Mouse (Mus musculus) right cerebral cortex, postnatal 4 days (tissue): ENCODE measurements around the gene Acot4.
"Not testable (repeated sequence)": the region's sequence is repeated elsewhere in the genome, so short reads cannot be mapped to it uniquely, and the experiment has no call there.

Experiments used
- DNase-seq: peaks from one replicate; pipeline ENCODE4 v3.0.0-alpha.2; 2022

The Acot4 gene

DNA sequence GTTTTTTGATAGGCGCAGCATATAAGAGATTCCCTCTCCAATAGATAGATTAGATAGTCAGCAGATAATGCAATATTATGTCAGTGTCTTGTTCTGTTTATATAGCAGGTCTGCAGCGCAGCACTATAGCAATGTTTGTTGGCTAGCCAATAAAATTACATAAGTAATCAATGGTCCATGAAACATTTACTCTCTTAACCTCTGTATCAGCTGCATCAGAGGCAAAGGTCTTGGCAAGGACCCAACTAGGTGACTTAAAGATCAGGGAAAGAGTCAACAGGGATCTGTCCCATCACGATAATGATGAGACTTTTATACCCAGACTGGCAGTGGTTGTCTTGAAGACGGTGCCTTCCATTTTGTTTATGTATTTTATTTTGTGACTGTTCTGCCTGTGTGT lies 5.3 kb upstream of the Acot4 start:
- no peak for DNase-seq

DNA sequence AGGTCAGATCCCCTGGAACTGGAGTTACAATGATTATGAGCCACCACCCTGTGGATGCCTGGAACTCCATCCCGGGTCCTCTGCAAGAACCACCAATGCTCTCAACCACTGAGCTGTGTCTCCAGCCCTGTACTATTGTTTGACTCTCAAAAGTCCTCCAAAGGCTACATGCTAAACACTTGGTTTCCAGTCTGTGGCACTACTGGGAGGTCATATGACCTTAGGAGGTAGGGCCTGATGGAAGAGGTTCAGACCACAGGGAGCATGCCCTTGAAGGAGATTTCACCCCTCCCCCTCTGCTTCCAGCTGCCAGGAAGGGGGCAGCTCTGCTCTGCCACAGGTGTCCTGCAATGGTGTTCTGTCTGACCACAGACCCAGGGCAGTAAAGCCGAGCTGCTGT lies 4.9 kb upstream of the Acot4 start:
- DNase-seq, result not testable (repeated sequence)

DNA sequence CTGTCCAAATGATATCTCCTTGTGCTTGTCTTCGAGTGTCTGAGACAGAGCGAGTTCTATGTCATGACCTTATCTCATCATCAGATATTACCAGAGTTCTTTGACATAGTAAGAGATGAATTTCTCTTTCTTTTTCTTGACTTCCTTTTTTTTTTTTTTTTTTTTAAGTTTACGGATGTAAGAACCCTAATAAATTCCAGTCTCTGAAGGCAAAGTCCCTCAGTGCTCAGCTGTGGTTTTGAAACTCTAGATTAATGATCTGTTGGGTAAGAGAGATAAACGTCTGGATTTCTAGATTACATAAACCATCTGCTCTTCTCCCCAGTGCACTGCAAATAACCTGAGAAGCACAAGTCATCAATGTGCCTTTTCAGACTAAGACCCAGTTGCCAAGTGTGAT lies 4.1 kb upstream of the Acot4 start:
- DNase-seq, result no peak

DNA sequence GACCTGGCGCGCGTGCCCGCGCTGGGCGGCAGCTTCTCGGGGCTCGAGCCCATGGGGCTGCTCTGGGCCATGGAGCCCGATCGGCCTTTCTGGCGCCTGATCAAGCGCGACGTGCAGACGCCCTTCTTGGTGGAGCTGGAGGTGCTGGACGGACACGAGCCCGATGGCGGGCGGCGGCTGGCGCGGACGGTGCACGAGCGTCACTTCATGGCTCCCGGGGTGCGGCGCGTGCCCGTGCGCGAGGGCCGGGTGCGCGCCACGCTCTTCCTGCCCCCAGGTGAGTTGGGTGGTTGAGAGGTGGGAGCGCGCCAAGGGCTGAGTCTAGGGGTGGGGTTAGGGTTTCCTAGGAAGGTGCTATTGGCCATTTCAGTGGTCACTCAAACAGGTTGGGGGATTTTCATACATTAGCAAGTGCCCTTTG lies 522 bp downstream of the Acot4 start, which contains the start of gene Gm49366:
Gene Gm49366, plus strand, starts transcription at position 245 of the 421 bp plus-strand sequence.
- peak; percentile 27 for DNase-seq

DNA sequence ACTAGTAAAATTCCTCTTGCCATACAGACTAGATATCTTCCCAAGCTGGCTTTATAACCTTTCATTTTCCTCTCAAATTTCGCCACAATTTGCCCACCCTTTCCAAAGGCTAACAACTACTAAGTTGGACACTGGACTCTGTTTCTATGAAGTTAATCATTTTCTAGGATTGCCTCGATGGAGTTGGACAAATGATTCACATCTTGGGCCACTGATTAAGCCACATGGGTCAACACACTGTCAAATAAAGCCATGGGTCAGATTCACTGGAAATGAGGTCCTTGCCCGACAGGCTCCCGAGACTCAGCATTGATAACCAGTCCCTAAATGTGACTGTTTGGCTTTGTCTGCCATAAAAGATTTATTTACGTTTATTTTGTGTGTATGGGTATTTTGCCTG lies 4.1 kb downstream of the Acot4 start:
- no peak for DNase-seq

DNA sequence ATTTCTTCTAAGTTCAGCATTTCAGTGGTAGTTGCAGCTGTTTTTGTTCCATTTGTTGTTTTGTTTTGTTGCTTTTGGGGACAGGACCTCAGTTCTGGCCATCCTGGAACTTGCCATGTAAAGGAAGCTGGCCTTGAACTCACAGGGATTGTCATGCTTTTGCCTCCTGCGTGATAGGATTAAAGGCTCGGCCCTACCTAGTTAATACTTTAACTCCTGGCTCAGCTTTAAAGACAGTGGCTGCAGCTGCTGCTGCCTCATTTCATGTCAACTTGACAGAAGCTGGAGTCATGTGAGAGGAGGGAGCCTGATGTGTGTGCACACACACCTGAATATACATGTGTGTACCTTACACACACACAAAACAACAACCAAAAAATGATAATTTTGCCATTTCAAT lies 5.9 kb downstream of the Acot4 start:
- no peak for DNase-seq

DNA sequence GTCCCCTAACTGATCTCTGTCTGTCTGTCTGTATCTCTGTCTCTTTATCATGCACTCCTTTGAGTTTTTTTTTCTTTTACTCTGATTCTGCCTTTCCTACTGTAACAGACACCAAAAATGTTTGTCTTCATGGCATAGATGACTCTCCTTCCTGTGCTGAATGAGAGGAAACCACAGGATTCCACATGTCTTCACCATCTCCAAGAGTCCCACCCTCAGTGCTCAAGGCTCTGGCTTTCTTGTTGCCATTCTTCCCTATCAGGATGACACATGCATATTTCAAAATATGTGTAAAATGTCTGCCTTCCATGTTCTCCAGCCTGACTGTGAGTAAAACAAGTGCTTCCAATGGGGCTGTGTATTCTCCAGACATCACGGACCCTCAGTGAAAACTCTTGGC lies 8.7 kb downstream of the Acot4 start:
- DNase-seq, result no peak

DNA sequence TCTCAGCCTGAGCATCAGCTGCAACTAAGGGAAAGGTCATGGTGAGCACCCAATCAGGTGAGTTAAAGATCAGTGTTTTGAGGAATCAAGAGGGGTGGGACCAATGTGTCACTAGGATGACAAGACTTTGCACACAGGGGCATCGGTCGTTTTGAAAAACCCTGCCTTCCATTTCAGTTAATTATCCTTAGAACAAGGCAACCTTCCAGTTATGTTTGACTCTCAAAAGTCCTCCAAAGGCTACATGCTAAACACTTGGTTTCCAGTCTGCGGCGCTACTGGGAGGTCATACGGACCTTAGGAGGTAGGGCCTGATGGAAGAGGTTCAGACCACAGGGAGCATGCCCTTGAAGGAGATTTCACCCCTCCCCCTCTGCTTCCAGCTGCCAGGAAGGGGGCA lies 12.6 kb downstream of the Acot4 start:
- DNase-seq, result not testable (repeated sequence)

DNA sequence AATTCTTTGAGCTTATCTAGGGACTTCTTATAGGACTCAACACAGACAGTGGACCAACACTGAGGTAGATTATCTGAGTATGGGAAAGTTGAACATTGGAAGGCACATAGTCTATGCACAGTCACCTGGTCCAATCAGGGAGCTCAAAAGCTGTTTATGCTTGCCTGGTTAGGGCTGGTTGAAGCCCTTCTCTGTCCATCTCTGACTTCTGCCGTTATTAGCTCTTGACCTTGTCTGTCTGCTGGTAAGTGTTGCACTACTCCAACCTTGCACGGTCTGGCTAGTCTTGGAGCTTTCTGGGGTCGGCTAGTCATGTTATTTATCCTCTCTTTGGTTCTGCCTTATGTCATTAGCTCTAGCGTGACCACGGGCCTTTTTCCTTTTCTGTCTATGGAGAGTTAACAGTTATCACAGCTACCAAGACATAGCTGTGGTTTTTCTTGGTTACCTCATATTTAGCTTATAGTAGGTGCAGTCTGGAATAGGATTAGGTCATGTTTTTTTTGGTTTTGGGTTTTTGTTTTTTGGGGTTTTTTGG lies 13.8 kb downstream of the Acot4 start, which contains the start of gene Acot3:
Gene Acot3, plus strand, starts transcription at position 208 of the 538 bp plus-strand sequence.
- no peak for DNase-seq

DNA sequence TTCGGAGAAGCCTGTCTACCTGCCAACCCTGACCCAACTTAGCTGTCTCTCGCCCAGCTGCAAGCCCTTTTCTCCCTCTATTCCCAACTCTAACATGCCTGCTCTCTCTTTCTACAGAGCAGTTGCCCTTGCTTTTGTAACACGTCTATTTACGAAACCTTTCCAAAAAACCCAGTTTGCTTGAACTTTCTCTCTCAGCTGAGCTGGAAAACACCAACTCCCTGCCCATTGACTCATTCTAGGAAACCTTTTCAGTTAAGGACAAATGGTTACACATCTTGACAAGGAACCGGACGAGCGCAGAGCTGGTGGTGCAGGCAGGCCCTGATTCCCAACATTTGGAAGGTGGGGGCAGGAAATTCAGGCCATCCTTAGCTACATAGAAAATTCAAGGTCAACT lies 14.4 kb downstream of the Acot4 start:
- DNase-seq, result no peak

DNA sequence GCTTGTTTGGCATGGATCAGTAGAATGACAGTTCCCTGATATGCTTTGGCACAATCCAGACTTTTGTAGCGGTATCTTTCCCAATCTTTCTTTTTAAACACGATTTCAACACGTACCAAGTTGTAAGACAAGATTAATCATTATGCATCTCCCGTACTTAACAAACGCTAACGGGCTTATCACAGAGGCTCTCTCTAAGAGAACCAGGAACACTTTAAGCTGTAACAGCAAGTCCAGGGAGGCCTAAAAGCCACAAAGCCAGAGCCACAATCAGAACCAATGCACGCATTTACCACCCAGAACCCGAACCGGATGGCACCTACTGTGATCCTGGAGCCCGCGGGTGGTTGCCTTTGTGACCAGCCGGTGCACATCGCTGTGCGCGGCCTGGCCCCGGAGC lies 15.0 kb downstream of the Acot4 start:
- DNase-seq, result no peak

DNA sequence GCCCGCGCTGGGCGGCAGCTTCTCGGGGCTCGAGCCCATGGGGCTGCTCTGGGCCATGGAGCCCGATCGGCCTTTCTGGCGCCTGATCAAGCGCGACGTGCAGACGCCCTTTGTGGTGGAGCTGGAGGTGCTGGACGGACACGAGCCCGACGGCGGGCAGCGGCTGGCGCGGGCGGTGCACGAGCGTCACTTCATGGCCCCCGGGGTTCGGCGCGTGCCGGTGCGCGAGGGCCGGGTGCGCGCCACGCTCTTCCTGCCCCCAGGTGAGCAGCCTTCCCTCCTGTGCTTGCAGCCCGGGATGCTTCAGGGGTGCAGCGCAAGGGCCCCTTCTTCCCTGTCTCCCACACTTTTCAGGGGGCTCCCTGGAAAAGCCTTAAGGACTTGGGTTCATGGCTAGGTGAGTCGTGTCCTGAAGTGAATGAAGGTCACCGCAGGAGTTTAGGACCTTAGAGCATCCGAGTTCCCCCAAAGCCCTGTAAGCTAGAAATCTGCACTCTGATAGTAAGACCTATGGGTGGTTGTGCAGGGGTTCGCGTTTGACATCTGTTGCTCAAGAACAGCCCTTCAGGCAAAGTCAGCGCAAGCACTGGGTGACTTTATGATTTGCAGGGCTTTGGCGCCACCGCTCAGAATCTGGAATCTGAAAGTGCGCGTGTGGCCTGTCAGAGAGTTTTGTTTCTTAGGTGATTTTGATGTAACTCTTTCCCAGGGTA lies 15.7 kb downstream of the Acot4 start:
- DNase-seq, result no peak

DNA sequence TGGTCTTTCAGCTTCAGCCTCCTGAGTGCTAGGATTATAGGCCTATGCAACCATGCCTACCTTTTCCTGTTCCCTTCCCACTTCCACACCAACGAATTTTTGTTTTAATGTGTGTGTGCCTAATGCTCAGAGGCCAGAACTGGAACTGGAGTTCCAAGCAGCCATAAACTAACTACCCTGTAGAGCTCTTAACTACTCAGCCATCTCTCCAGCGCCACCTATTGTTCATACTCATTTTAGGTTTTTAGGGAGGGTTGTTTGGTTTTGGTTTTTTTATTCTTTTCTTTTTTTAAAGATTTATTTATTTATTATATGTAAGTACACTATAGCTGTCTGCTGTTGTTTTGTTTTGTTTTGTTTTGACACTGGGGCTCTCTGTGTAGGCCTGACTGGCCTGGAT lies 22.8 kb downstream of the Acot4 start:
- DNase-seq, result no peak

DNA sequence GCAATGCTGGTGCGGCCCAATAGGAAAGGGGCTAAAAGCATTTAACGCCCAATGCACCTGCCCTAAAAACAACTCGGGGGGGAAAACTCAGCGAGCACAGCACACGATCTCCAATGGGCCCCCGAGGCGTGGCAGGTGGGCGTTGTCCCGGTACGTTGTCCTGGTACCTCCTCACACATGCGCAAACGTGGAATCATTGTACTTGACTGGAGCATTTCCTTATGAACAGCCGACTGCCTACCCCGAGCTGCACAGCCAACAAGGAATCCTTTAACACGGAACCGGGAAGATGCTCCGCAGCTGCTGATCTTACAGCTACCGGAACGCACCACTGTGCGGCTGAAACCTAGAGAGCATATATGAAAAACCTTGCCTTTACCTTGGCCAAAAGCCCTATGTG lies 24.2 kb downstream of the Acot4 start:
- no peak for DNase-seq

DNA sequence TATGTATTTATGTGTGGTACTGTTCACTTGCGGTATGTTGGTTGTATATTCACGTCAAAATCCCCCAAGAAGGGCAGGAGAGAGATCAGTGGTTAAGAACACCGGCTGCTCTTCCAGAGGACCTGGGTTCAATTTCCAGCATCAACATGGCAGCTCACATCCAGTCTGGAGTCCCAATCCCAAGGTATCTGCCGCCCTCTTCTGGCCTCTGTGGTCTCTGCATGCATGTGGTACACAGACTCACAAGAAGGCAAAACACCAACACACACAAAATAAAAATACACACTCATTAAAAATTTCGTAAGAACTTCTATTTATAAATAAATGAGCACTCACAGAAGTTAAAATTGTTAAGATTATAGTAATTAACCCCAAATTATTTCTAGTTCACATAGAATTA lies 25.0 kb downstream of the Acot4 start:
- no peak for DNase-seq

DNA sequence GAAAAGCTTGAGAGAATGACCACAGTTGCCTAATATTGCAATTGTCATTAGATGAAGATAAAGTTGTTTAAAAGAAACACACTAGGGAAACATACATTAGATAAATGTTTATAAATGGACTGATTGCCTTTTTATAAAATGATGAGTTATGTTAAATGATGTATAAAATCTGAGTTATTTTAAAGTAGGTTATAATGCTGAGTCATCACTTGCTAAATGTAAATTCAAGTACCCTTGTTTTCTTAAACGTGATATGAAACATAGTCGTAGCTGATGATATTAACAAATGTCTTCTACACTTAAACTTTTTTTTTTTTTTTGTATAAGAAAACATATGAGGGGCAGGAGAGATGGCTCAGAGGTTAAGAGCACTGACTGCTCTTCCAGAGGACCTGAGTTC lies 25.7 kb downstream of the Acot4 start:
- DNase-seq, result no peak

DNA sequence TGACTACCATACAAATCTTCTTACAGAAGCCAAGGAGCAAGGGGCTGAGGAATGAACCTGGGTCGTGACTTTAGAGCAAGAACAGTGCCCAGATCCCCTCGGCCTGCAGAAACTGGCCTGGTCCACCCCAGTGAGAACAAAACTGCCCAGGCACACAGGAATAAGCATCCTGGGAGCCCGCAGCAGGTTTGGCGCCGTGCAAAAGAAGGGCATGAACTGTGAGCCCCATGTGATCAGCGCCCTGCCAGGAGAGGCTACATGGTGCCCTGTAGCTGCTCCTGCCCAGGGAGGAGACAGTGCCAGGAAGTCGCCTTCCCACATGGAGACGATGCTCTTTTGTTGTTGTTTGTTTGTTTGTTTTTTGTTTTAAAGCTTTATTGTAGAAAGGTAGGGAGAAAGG lies 26.4 kb downstream of the Acot4 start:
- no peak for DNase-seq

DNA sequence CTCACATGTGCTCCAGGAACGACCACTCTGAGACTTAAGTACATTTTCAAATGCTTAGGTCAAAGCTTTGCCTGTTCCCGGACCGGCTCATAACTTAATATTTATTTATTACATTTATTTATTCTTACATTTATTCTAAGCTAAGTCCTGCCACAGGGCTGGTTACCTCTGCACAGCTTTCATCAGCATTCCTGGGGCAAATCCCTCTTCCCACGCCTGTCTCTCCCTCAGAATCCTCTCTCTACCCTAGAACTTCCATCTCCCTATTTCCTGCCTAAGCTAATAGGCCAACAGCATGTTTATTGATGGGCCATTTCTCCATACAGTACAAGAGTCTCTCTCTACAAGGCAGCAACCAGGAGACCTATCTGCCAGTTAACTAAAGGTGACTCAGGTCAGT lies 29.6 kb downstream of the Acot4 start:
- no peak for DNase-seq

DNA sequence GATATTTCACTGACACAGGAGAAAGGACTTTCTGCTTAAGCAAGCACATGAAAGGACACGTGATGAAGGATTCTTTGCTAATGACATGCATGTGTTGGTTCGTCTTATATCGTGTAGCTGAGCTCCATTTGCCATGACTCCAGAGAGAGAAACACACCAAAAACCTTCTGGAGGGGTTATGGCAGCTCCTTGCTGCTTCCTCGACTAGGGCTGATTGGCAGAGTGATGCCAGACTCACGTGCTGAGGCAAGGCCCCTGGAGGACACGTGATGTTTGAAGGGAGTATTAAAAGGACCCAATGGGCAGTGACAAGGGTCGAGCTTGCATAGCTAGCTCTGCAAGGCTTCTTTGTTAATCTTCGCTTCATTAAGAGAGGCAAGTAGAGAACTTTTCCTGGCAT lies 30.1 kb downstream of the Acot4 start:
- no peak for DNase-seq

DNA sequence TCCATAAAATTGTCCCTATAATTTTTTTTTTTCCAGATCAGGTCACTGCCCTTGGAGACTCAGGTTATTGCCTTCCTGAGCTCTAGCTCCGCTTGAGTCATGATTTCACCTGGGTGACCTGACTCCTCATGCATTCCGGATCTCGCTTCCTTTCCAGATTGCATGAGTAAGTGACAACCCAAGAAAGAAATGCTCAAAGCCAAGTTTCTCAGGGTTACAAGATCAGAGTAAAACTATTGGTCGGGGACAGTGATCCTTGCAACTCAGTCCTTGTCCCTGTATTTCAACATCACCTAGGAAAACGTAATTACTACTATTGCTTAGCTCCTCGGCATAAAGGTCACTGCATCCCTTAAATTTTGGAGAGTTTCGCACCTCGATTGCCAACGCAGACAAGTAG lies 30.8 kb downstream of the Acot4 start, which contains the start of gene Acot5:
Gene Acot5, plus strand, starts transcription at position 340 of the 400 bp plus-strand sequence.
- DNase-seq, result no peak

DNA sequence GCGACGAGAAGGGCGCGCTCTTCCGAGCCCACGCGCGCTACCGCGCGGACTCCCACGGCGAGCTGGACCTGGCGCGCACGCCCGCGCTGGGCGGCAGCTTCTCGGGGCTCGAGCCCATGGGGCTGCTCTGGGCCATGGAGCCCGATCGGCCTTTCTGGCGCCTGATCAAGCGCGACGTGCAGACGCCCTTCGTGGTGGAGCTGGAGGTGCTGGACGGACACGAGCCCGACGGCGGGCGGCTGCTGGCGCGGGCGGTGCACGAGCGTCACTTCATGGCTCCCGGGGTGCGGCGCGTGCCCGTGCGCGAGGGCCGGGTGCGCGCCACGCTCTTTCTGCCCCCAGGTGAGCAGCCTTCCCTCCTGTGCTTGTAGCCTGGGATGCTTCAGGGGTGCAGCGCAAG lies 31.4 kb downstream of the Acot4 start:
- DNase-seq, result peak; percentile 28

DNA sequence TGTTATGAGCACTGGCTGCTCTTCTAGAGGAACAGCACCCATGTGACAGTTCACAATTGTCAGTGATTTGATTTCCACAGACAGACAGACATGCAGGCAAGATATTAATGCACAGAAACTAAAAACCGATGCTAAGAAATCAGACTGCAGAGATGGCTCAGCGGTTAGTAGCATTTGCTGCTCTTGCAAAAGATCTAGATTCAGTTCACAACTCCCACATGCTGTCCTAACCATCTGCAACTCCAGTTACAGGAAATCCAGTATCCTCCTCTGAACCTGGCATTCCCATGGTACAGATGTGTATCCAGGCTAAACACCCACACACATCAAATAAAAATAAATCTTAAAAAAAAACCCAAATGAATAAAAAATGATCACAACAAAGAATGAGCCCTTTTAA lies 33.5 kb downstream of the Acot4 start:
- DNase-seq, result no peak

DNA sequence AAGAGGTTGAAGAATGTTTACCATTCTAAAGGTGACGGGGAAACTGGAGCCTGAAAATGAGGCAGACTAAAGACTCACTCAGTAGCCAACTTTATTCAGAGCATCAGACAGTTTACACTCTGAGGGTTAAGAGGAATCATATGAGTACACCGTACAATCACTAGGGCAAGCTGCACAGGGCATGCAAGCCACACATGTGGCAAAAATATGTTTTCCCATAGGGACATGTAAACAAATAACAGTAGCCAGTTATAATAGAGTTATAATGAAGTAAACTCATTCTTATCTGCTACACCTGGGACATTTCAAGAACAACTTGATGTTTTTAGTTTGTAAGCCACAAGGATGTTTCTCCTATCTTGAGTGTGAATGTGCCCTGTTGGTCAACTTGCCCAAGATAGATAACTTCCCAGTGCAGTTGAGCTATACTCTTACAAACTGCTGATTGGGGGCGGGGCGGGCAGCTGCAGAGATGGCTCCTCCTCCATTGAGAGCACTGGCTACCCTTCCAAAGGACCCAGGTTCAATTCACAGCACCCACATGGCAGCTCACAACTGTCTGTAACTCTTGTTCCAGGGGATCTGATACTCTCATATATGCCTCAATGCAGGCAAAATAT lies 39.3 kb downstream of the Acot4 start:
- DNase-seq, result no peak

DNA sequence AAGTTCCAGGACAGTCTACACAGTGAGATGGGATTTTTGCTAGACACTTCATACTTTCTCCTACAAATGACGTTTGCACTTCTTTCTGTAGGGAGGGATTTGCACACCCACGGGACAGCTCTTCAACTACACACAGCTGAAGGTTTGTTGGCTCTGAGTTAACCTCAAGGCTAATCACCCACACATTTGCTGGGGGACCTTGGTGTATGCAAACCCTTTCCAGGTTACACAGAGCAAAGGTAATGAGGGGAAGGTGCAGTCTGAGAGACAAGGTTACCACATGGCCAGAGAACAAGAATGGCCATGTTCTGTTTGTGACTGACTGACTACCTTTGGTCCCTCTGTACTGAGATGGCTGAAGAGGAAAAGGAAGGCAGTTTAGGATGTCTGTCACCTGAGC lies 45.7 kb downstream of the Acot4 start:
- DNase-seq, result no peak

DNA sequence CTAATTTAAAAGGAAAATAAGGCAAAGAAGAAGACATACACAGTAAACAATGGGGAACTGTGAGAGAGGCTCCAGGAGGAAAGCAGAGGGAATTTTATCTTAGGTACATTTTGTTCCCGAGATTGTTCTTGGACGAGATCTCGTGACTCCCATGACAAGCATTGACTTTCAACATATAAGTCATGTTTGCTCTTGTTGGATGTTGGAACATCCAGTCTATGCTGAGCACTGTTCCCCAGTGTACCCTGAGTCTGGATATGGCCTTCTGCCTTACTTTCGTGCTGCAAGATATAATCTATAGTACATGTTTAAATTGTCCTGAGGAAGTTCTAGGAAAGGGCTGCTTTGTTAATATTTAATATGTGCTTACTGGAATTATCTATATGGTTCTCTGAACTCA lies 46.4 kb downstream of the Acot4 start:
- DNase-seq, result no peak
